Mouse (Mus musculus) intestine, embryonic 16.5 days (tissue): ENCODE measurements at regions not wholly inside any gene's neighbourhood (a gene's known extent, or its start where the extent isn't known, plus 50 kb on each side); places are given as distances from the start of the nearest gene placed in this dataset.

Source experiments
- ATAC-seq: fragments of 200-750 bp; cut with Nextera tagmentation; 2 replicates; pipeline ENCODE4 v1.8.0; 2017; ENCODE audit warnings: moderate TSS enrichment, moderate library complexity
- H3K27ac ChIP-seq: fragments of 300-500 bp; sonication (generic); 2 replicates; pipeline ENCODE4 v1.5.1; 2014; ENCODE audit warnings: mild to moderate bottlenecking, low read length
- H3K27me3 ChIP-seq: fragments of 300-500 bp; sonication (generic); replicated peaks from 2 replicates; pipeline ENCODE4 v1.6.1; 2014; ENCODE audit warnings: low read length, control low read depth, mixed read lengths; ENCODE audit not compliant: control insufficient read depth, insufficient read depth
- H3K36me3 ChIP-seq: fragments of 300-500 bp; sonication (generic); 2 replicates; pipeline ENCODE4 v1.6.1; 2014; ENCODE audit warnings: low read length, control low read depth; ENCODE audit not compliant: control insufficient read depth, insufficient read depth
- H3K4me1 ChIP-seq: fragments of 300-500 bp; sonication (generic); 2 replicates; pipeline ENCODE4 v1.6.1; 2014; ENCODE audit warnings: low read length, control low read depth, mixed read lengths; ENCODE audit not compliant: control insufficient read depth, insufficient read depth
- H3K4me2 ChIP-seq: fragments of 300-500 bp; sonication (generic); 2 replicates; pipeline ENCODE4 v1.6.1; 2014; ENCODE audit warnings: low read depth, low read length, control low read depth
- H3K4me3 ChIP-seq: fragments of 300-500 bp; sonication (generic); 2 replicates; pipeline ENCODE4 v1.5.1; 2014; ENCODE audit warnings: mild to moderate bottlenecking, low read length
- H3K9ac ChIP-seq: fragments of 300-500 bp; sonication (generic); 2 replicates; pipeline ENCODE4 v1.6.1; 2014; ENCODE audit warnings: low read depth, low read length
- H3K9me3 ChIP-seq: fragments of 300-500 bp; sonication (generic); 2 replicates; pipeline ENCODE4 v1.6.1; 2016; ENCODE audit warnings: low read length, control low read depth; ENCODE audit not compliant: control insufficient read depth
- WGBS: fragments of 180-500 bp; shearing (Covaris S2); extraction: QIAGEN DNeasy Blood & Tissue Kit; methylation state at CpG from one replicate; pipeline ENCODE4 v1.1.7; 2014; 5-methylcytosine and 5-hydroxymethylcytosine counted together

DNA sequence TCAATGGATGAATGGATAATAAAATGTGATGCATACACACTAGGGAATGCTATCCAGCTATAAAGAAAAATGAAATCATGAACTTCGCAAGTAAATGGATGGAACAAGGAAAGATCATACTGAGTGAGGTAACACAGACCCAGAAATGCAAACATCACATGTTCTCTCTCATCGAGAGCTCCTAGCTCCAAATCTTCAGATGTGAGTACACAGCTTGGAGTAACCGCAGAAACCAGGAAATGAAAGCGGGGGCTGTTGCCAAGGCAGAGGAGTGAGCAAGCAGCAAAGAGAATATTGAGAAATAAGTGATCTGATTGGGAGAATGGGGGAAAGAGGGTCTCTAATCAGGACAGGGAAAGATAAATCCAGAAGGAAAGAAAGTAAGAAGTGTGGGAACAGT lies 52.0 kb upstream of the Tsc22d2 start:
- H3K9ac ChIP-seq: no peak overlapping the region
- no peaks in the 10 kb centered on the region for H3K4me1 ChIP-seq
- H3K4me2 ChIP-seq: no peak overlapping the region
- no peak overlapping the region for H3K27ac ChIP-seq
- ATAC-seq: no peak
- H3K4me3 ChIP-seq: no peak overlapping the region
- H3K27me3 ChIP-seq: no peaks in the 10 kb centered on the region
- 59% methylated on average over 4 of the region's 4 CpGs for WGBS
- no peaks in the 10 kb centered on the region for H3K36me3 ChIP-seq
- H3K9me3 ChIP-seq: no peaks in the 10 kb centered on the region

DNA sequence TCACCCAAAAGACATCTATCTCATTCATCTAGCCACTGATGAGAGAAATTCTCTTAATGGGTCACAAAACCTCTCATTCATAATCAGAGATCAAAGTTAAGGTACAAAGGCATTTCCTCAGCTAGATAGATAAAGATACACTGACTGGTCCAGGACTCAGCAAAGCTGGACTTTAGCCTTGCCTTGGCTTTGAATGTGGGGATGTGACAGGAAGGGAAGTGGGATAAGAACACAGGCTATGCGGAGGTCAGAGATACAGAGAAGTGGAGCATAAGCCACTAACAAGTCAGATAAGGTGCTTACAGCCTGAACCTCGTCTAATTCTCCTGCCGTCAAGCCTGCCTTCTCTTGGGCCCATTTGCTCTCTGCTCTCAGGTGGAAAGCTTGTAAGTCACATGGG lies 50.0 kb upstream of the Tsc22d2 start:
- Histone ChIP-seq H3K9ac (no peak overlapping the region), H3K36me3 (no peaks in the 10 kb centered on the region), H3K4me3 (no peak overlapping the region), H3K9me3 (no peaks in the 10 kb centered on the region), H3K4me2 (no peak overlapping the region), H3K4me1 (no peaks in the 10 kb centered on the region), H3K27ac (peak overlapping the region; percentile 54; the same call in 1 of the 2 replicates), H3K27me3 (no peaks in the 10 kb centered on the region)
- 72% methylated on average over 3 of the region's 3 CpGs for WGBS
- peak; percentile 90 for ATAC-seq
